In genomic region chr10:13596073-13596472, GRCm38 (mm10) we compare ENCODE assay signal across 13 mouse cellular contexts. TPM values are rescaled to one million over a fixed set of nuclear protein-coding genes. Genes with fewer than 3 reads are reported as not detected.
DNase-seq lines count a peak whose midpoint lies in the region; ATAC-seq and TF ChIP-seq lines count a peak whose summit lies in the region.
"Had no signal": no experiment of that assay in that cellular context is flagged by ENCODE, and none has a peak within 500 bp of the region (broad histone marks: within the 10 kb centered on the region; RNA-seq: fewer than 3 reads in every experiment).

No protein-coding gene starts in this region.

- ATAC-seq in kidney, postnatal 0 days (replicated peaks; ENCODE audit: low FRiP score, low read depth): no peak
- ATAC-seq in kidney, embryonic 14.5 days (ENCODE audit: low FRiP score, low TSS enrichment): no peak
- ATAC-seq: forebrain, embryonic 16.5 days had no signal

- H3K9me3 ChIP-seq in kidney, postnatal 0 days (replicated peaks; ENCODE audit: low read length): no peaks in the 10 kb centered on the region
- no peaks in the 10 kb centered on the region for H3K9me3 ChIP-seq in kidney, embryonic 14.5 days (ENCODE audit: control insufficient read depth, low read length)
- H3K9me3 ChIP-seq: limb, embryonic 12.5 days had no signal

- no peak overlapping the region for H3K4me2 ChIP-seq in kidney, postnatal 0 days (ENCODE audit: low read length)
- no peak overlapping the region for H3K4me2 ChIP-seq in kidney, embryonic 14.5 days (replicated peaks; ENCODE audit: low read depth, low read length)
- H3K4me2 ChIP-seq: limb, embryonic 12.5 days; midbrain, embryonic 11.5 days had no signal

- no peaks in the 10 kb centered on the region for H3K4me1 ChIP-seq in kidney, postnatal 0 days (replicated peaks; ENCODE audit: insufficient read depth, low read length)
- no peaks in the 10 kb centered on the region for H3K4me1 ChIP-seq in kidney, embryonic 14.5 days (ENCODE audit: control insufficient read depth, insufficient read depth, low read length)
- H3K4me1 ChIP-seq: limb, embryonic 12.5 days had no signal

- 56% methylated on average over 3 of the region's 3 CpGs for WGBS in kidney, postnatal 0 days
- 80% methylated on average over 3 of the region's 3 CpGs for WGBS in kidney, embryonic 14.5 days

- H3K36me3 ChIP-seq in kidney, postnatal 0 days (ENCODE audit: insufficient read depth, low read length): no peaks in the 10 kb centered on the region
- no peaks in the 10 kb centered on the region for H3K36me3 ChIP-seq in kidney, embryonic 14.5 days (ENCODE audit: control insufficient read depth, insufficient read depth, low read length)
- H3K36me3 ChIP-seq: limb, embryonic 12.5 days had no signal

- H3K4me3 ChIP-seq in kidney, postnatal 0 days (replicated peaks; ENCODE audit: low read depth, low read length): no peak overlapping the region
- no peak overlapping the region for H3K4me3 ChIP-seq in kidney, embryonic 14.5 days (ENCODE audit: low read length)
- H3K4me3 ChIP-seq: limb, embryonic 12.5 days had no signal

- TF ChIP-seq CTCF in kidney, postnatal 0 days (IDR thresholded peaks at IDR 0.05; ENCODE audit: low read depth): no peak

- H3K27me3 ChIP-seq in kidney, postnatal 0 days (ENCODE audit: insufficient read depth, low read length): no peaks in the 10 kb centered on the region
- no peaks in the 10 kb centered on the region for H3K27me3 ChIP-seq in kidney, embryonic 14.5 days (ENCODE audit: control insufficient read depth, insufficient read depth, low read length)
- H3K27me3 ChIP-seq: limb, embryonic 12.5 days had no signal

- no peak overlapping the region for H3K27ac ChIP-seq in kidney, postnatal 0 days
- no peak overlapping the region for H3K27ac ChIP-seq in kidney, embryonic 14.5 days (ENCODE audit: low read depth, low read length)
- H3K27ac ChIP-seq: limb, embryonic 12.5 days; stomach, postnatal 0 days had no signal

- no peak overlapping the region for H3K9ac ChIP-seq in kidney, postnatal 0 days (ENCODE audit: low read depth, low read length)
- H3K9ac ChIP-seq in kidney, embryonic 14.5 days (ENCODE audit: low read depth, low read length): no peak overlapping the region
- H3K9ac ChIP-seq: limb, embryonic 12.5 days had no signal

- peak; percentile 12 for DNase-seq in embryo, embryonic 10.5 days (ENCODE audit: low spot score)
- no peak for DNase-seq in embryo, embryonic 9.5 days (ENCODE audit: extremely low spot score)
- peak; percentile 33 for DNase-seq in kidney, postnatal 0 days (ENCODE audit: low spot score)
- DNase-seq in thymus, postnatal 4 days: peak; percentile 8
- DNase-seq in thymus, postnatal 36 days: no peak
- peak; percentile 51 for DNase-seq in telencephalon, adult 2 months (ENCODE audit: low read depth, low spot score)
- DNase-seq in thymus, postnatal 25 days: no peak
- DNase-seq: cerebellum, adult 9-10 months had no signal

RNA-seq across cellular contexts. Expression of gene Pex3, which starts 43.1 kb away (rescaled TPM):
- 31.3 and 31.4 TPM in 2 replicates for polyA plus RNA-seq in kidney, postnatal 0 days (2015; fragmentation: Nextera tagmentation; extraction: Ambion mirVana)
- polyA plus RNA-seq in kidney, embryonic 14.5 days (2014; fragmentation: Nextera tagmentation; extraction: Ambion mirVana): 29.7 and 30.4 TPM in 2 replicates

RNA-seq across cellular contexts. Expression of gene Adat2, which starts 43.4 kb away (rescaled TPM):
- polyA plus RNA-seq in kidney, postnatal 0 days (2015; fragmentation: Nextera tagmentation; extraction: Ambion mirVana): 4.9 and 5.6 TPM in 2 replicates
- 7.5 and 8.5 TPM in 2 replicates for polyA plus RNA-seq in kidney, embryonic 14.5 days (2014; fragmentation: Nextera tagmentation; extraction: Ambion mirVana)

Comparison
In these comparisons a context has a peak if more than half of its experiments do, and no peak if none do; other contexts are left out.
1. DNase-seq: peak in embryo, embryonic 10.5 days (single experiment), kidney, postnatal 0 days (single experiment), thymus, postnatal 4 days (single experiment) and telencephalon, adult 2 months (single experiment); none in embryo, embryonic 9.5 days (single experiment), thymus, postnatal 36 days (0 of 2) and thymus, postnatal 25 days (single experiment).